Mouse (Mus musculus): ENCODE results near the gene Vamp4. TPM values are rescaled to one million over a fixed set of nuclear protein-coding genes. Genes with fewer than 3 reads are reported as not detected.
A peak's percentile ranks its signal among the peaks of the same experiment; 100 is the strongest.

The Vamp4 gene
- polyA plus RNA-seq, 1 experiment from 2014 or later = 63.1 TPM

GRCm38 (mm10) chr1:162548016-162548916 is 22.0 kb upstream of the Vamp4 start, which contains the start of gene Mettl13:
Gene Mettl13 (minus strand): TSS chr1:162548551.
- peak within 1 kb of the TSS; percentile 55; the same call in 1 of the 2 replicates for H3K27ac ChIP-seq (ENCODE audit: low read depth, low read length)
- H3K9me3 ChIP-seq (ENCODE audit: control insufficient read depth, low read length) = no peaks in the 10 kb centered on the region
- no peaks in the 10 kb centered on the region for H3K27me3 ChIP-seq (ENCODE audit: control insufficient read depth, insufficient read depth, low read length)
- H3K9ac ChIP-seq (ENCODE audit: low read length) = peak within 1 kb of the TSS; percentile 64
- H3K4me3 ChIP-seq (ENCODE audit: low read depth, low read length) = peak within 1 kb of the TSS; percentile 64
- peak; percentile 97 for DNase-seq (ENCODE audit: low spot score)
- under 1% methylated on average over 52 of the region's 52 CpGs for WGBS
- H3K36me3 ChIP-seq (ENCODE audit: control insufficient read depth, insufficient read depth, low read length) = peaks cover 9% of the 10 kb centered on the region; the same call in 1 of the 2 replicates
- H3K4me1 ChIP-seq (ENCODE audit: control insufficient read depth, insufficient read depth, low read length) = peaks cover 11% of the 10 kb centered on the region; the same call in 1 of the 2 replicates
- H3K4me2 ChIP-seq (ENCODE audit: low read depth) = peak within 1 kb of the TSS; percentile 92
- ATAC-seq (ENCODE audit: insufficient read depth, low FRiP score, low TSS enrichment) = peak; percentile 99

- ATAC-seq (ENCODE audit: insufficient read depth, low FRiP score, low TSS enrichment) (no peak), DNase-seq (ENCODE audit: low spot score) (no peak)
- Histone ChIP-seq H3K27ac (ENCODE audit: low read depth, low read length) (peak overlapping the region; percentile 55; the same call in 1 of the 2 replicates), H3K4me1 (ENCODE audit: control insufficient read depth, insufficient read depth, low read length) (peaks cover 11% of the 10 kb centered on the region; the same call in 1 of the 2 replicates), H3K36me3 (ENCODE audit: control insufficient read depth, insufficient read depth, low read length) (peaks cover 7% of the 10 kb centered on the region; the same call in 1 of the 2 replicates), H3K4me2 (ENCODE audit: low read depth) (peak overlapping the region; percentile 92), H3K4me3 (ENCODE audit: low read depth, low read length) (peak overlapping the region; percentile 64), H3K27me3 (ENCODE audit: control insufficient read depth, insufficient read depth, low read length) (no peaks in the 10 kb centered on the region), H3K9me3 (ENCODE audit: control insufficient read depth, low read length) (no peaks in the 10 kb centered on the region), H3K9ac (ENCODE audit: low read length) (peak overlapping the region; percentile 57; the same call in 1 of the 2 replicates)
- WGBS = 76% methylated on average over 10 of the region's 10 CpGs
Observed at GRCm38 (mm10) chr1:162548917-162549613, 21.2 kb upstream of the Vamp4 start.

- no peaks in the 10 kb centered on the region for H3K9me3 ChIP-seq (ENCODE audit: control insufficient read depth, low read length)
- H3K9ac ChIP-seq (ENCODE audit: low read length) = no peak overlapping the region
- H3K36me3 ChIP-seq (ENCODE audit: control insufficient read depth, insufficient read depth, low read length) = peaks cover 3% of the 10 kb centered on the region; the same call in 1 of the 2 replicates
- 79% methylated on average over 5 of the region's 5 CpGs for WGBS
- no peak overlapping the region for H3K4me2 ChIP-seq (ENCODE audit: low read depth)
- ATAC-seq (ENCODE audit: insufficient read depth, low FRiP score, low TSS enrichment) (no peak), DNase-seq (ENCODE audit: low spot score) (no peak)
- H3K27me3 ChIP-seq (ENCODE audit: control insufficient read depth, insufficient read depth, low read length) = no peaks in the 10 kb centered on the region
- no peak overlapping the region for H3K27ac ChIP-seq (ENCODE audit: low read depth, low read length)
- no peak overlapping the region for H3K4me3 ChIP-seq (ENCODE audit: low read depth, low read length)
- H3K4me1 ChIP-seq (ENCODE audit: control insufficient read depth, insufficient read depth, low read length) = peaks cover 11% of the 10 kb centered on the region; the same call in 1 of the 2 replicates
Observed at GRCm38 (mm10) chr1:162549615-162550283, 20.6 kb upstream of the Vamp4 start.

GRCm38 (mm10) chr1:162552956-162553355 is 17.4 kb upstream of the Vamp4 start:
- Histone ChIP-seq H3K4me3 (ENCODE audit: low read depth, low read length) (no peak overlapping the region), H3K36me3 (ENCODE audit: control insufficient read depth, insufficient read depth, low read length) (no peaks in the 10 kb centered on the region), H3K4me2 (ENCODE audit: low read depth) (no peak overlapping the region), H3K9ac (ENCODE audit: low read length) (no peak overlapping the region), H3K4me1 (ENCODE audit: control insufficient read depth, insufficient read depth, low read length) (peaks cover 4% of the 10 kb centered on the region; the same call in 1 of the 2 replicates), H3K27me3 (ENCODE audit: control insufficient read depth, insufficient read depth, low read length) (no peaks in the 10 kb centered on the region), H3K9me3 (ENCODE audit: control insufficient read depth, low read length) (no peaks in the 10 kb centered on the region), H3K27ac (ENCODE audit: low read depth, low read length) (no peak overlapping the region)
- 86% methylated on average over 9 of the region's 9 CpGs for WGBS
- ATAC-seq (ENCODE audit: insufficient read depth, low FRiP score, low TSS enrichment) (no peak), DNase-seq (ENCODE audit: low spot score) (no peak)

GRCm38 (mm10) chr1:162554193-162554592 is 16.1 kb upstream of the Vamp4 start:
- Histone ChIP-seq H3K4me2 (ENCODE audit: low read depth) (no peak overlapping the region), H3K27ac (ENCODE audit: low read depth, low read length) (no peak overlapping the region), H3K4me1 (ENCODE audit: control insufficient read depth, insufficient read depth, low read length) (no peaks in the 10 kb centered on the region), H3K9ac (ENCODE audit: low read length) (no peak overlapping the region), H3K4me3 (ENCODE audit: low read depth, low read length) (no peak overlapping the region), H3K9me3 (ENCODE audit: control insufficient read depth, low read length) (no peaks in the 10 kb centered on the region), H3K36me3 (ENCODE audit: control insufficient read depth, insufficient read depth, low read length) (no peaks in the 10 kb centered on the region), H3K27me3 (ENCODE audit: control insufficient read depth, insufficient read depth, low read length) (no peaks in the 10 kb centered on the region)
- no peak for ATAC-seq (ENCODE audit: insufficient read depth, low FRiP score, low TSS enrichment)
- no peak for DNase-seq (ENCODE audit: low spot score)
- 92% methylated on average over 3 of the region's 3 CpGs for WGBS

GRCm38 (mm10) chr1:162563236-162563635 is 7.1 kb upstream of the Vamp4 start:
- no peak for DNase-seq (ENCODE audit: low spot score)

GRCm38 (mm10) chr1:162564992-162565391 is 5.3 kb upstream of the Vamp4 start:
- 46% methylated on average over 3 of the region's 3 CpGs for WGBS
- no peaks in the 10 kb centered on the region for H3K4me1 ChIP-seq (ENCODE audit: control insufficient read depth, insufficient read depth, low read length)
- ATAC-seq (ENCODE audit: insufficient read depth, low FRiP score, low TSS enrichment) = no peak

More at GRCm38 (mm10) chr1:162563236-162563635, 7.1 kb upstream of the Vamp4 start:
- Histone ChIP-seq H3K27ac (ENCODE audit: low read depth, low read length) (no peak overlapping the region), H3K27me3 (ENCODE audit: control insufficient read depth, insufficient read depth, low read length) (no peaks in the 10 kb centered on the region), H3K9ac (ENCODE audit: low read length) (no peak overlapping the region), H3K4me2 (ENCODE audit: low read depth) (no peak overlapping the region), H3K4me1 (ENCODE audit: control insufficient read depth, insufficient read depth, low read length) (no peaks in the 10 kb centered on the region), H3K36me3 (ENCODE audit: control insufficient read depth, insufficient read depth, low read length) (no peaks in the 10 kb centered on the region), H3K9me3 (ENCODE audit: control insufficient read depth, low read length) (no peaks in the 10 kb centered on the region), H3K4me3 (ENCODE audit: low read depth, low read length) (no peak overlapping the region)
- ATAC-seq (ENCODE audit: insufficient read depth, low FRiP score, low TSS enrichment) = no peak
- WGBS = 91% methylated on average over 1 of the region's 1 CpGs

GRCm38 (mm10) chr1:162567351-162567750 is 3.0 kb upstream of the Vamp4 start:
- Histone ChIP-seq H3K9me3 (ENCODE audit: control insufficient read depth, low read length) (no peaks in the 10 kb centered on the region), H3K4me1 (ENCODE audit: control insufficient read depth, insufficient read depth, low read length) (no peaks in the 10 kb centered on the region; the same call in 1 of the 2 replicates), H3K36me3 (ENCODE audit: control insufficient read depth, insufficient read depth, low read length) (no peaks in the 10 kb centered on the region), H3K9ac (ENCODE audit: low read length) (no peak overlapping the region), H3K27me3 (ENCODE audit: control insufficient read depth, insufficient read depth, low read length) (no peaks in the 10 kb centered on the region), H3K4me3 (ENCODE audit: low read depth, low read length) (no peak overlapping the region), H3K27ac (ENCODE audit: low read depth, low read length) (0 out of 2 replicates have a peak overlapping the region, but pooled peaks have one; percentile 20), H3K4me2 (ENCODE audit: low read depth) (no peak overlapping the region)
- 31% methylated on average over 3 of the region's 3 CpGs for WGBS
- DNase-seq (ENCODE audit: low spot score) (no peak), ATAC-seq (ENCODE audit: insufficient read depth, low FRiP score, low TSS enrichment) (no peak)

More at GRCm38 (mm10) chr1:162564992-162565391, 5.3 kb upstream of the Vamp4 start:
- no peak for DNase-seq (ENCODE audit: low spot score)
- Histone ChIP-seq H3K9me3 (ENCODE audit: control insufficient read depth, low read length) (no peaks in the 10 kb centered on the region), H3K4me2 (ENCODE audit: low read depth) (no peak overlapping the region), H3K27me3 (ENCODE audit: control insufficient read depth, insufficient read depth, low read length) (no peaks in the 10 kb centered on the region), H3K36me3 (ENCODE audit: control insufficient read depth, insufficient read depth, low read length) (no peaks in the 10 kb centered on the region), H3K4me3 (ENCODE audit: low read depth, low read length) (no peak overlapping the region), H3K9ac (ENCODE audit: low read length) (no peak overlapping the region), H3K27ac (ENCODE audit: low read depth, low read length) (no peak overlapping the region)
